Mouse (Mus musculus) midbrain, embryonic 11.5 days (tissue): ENCODE measurements at regions not wholly inside any gene's neighbourhood (a gene's known extent, or its start where the extent isn't known, plus 50 kb on each side); places are given as distances from the start of the nearest gene placed in this dataset.
"Not testable (repeated sequence)": the region's sequence is repeated elsewhere in the genome, so short reads cannot be mapped to it uniquely, and the experiment has no call there.

Experiments used
- ATAC-seq: fragments of 200-750 bp; cut with Nextera tagmentation; 2 replicates; pipeline ENCODE4 v1.8.0; 2017; ENCODE audit warnings: moderate TSS enrichment, moderate library complexity; ENCODE audit not compliant: low FRiP score
- DNase-seq: peaks from one replicate; pipeline ENCODE4 v3.0.0; 2015; ENCODE audit warnings: low spot score; ENCODE audit errors: missing footprints
- H3K27ac ChIP-seq: fragments of 300-500 bp; sonication (generic); 2 replicates; pipeline ENCODE4 v1.5.1; 2014; ENCODE audit warnings: low read depth, low read length
- H3K27me3 ChIP-seq: fragments of 300-500 bp; sonication (generic); 2 replicates; pipeline ENCODE4 v1.6.1; 2014; ENCODE audit warnings: mild to moderate bottlenecking, low read length, moderate library complexity, mixed read lengths; ENCODE audit not compliant: control insufficient read depth, insufficient read depth
- H3K36me3 ChIP-seq: fragments of 300-500 bp; sonication (generic); 2 replicates; pipeline ENCODE4 v1.6.1; 2014; ENCODE audit warnings: mild to moderate bottlenecking, low read length, moderate library complexity, mixed read lengths; ENCODE audit not compliant: control insufficient read depth, insufficient read depth
- H3K4me1 ChIP-seq: fragments of 300-500 bp; sonication (generic); 2 replicates; pipeline ENCODE4 v1.6.1; 2014; ENCODE audit warnings: low read length; ENCODE audit not compliant: control insufficient read depth, insufficient read depth
- H3K4me2 ChIP-seq: fragments of 300-500 bp; sonication (generic); 2 replicates; pipeline ENCODE4 v1.6.1; 2014; ENCODE audit warnings: mild to moderate bottlenecking, moderate library complexity
- H3K4me3 ChIP-seq: fragments of 300-500 bp; sonication (generic); 2 replicates; pipeline ENCODE4 v1.5.1; 2014; ENCODE audit warnings: low read depth, low read length
- H3K9ac ChIP-seq: fragments of 300-500 bp; sonication (generic); 2 replicates; pipeline ENCODE4 v1.6.1; 2014; ENCODE audit warnings: low read length
- H3K9me3 ChIP-seq: fragments of 300-500 bp; sonication (generic); 2 replicates; pipeline ENCODE4 v1.6.1; 2016; ENCODE audit warnings: low read length; ENCODE audit not compliant: control insufficient read depth
- WGBS: fragments of 180-500 bp; shearing (Covaris S2); extraction: QIAGEN DNeasy Blood & Tissue Kit; methylation state at CpG from one replicate; pipeline ENCODE4 v1.1.7; 2014; 5-methylcytosine and 5-hydroxymethylcytosine counted together

DNA sequence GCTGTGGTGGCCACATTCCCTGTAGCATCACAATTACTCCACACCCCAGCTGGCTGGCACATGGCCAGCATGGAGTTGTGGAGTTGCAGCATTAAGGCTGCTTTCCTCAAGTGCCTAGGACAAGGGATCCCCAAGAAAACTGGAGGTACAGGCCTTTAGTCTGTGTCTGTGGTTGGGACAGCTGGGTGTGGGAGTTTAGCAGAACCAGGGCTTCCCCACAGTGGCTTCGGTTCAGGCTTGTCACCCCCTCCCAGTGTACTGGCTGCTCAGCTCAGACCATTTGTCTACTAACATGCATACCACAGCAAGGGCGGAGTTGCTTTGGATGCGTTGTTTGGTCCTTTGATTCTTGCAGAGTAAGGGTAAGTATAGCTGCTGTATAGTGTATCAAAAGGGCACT, 79.1 kb upstream of the Neurl1b start:
- no peaks in the 10 kb centered on the region for H3K36me3 ChIP-seq
- no peak overlapping the region for H3K9ac ChIP-seq
- no peak for ATAC-seq
- no peak overlapping the region for H3K4me3 ChIP-seq
- H3K4me1 ChIP-seq, result no peaks in the 10 kb centered on the region
- H3K27ac ChIP-seq, result no peak overlapping the region
- DNase-seq, result peak; percentile 19
- no peaks in the 10 kb centered on the region for H3K27me3 ChIP-seq
- no peaks in the 10 kb centered on the region for H3K9me3 ChIP-seq
- H3K4me2 ChIP-seq, result no peak overlapping the region
- 81% methylated on average over 3 of the region's 3 CpGs for WGBS

DNA sequence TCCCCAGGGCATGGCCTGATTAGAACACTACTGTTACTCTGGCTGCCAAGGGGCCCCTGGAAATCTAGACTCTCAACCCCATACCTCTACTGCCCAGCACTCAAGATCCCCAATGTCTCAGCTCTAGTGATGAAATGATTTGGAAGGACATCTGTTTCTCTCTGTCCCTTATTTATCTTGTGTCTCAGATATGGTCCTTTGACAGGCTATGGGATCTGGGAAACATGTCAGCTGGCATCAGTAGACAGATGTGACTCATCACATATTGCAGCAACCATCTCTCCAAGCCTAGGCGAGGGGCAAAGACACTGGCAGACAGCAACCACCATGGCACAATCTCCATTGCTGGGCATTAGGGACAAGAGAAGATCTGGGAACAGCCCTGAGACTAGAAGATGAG, 78.6 kb upstream of the Neurl1b start:
- H3K27ac ChIP-seq, result no peak overlapping the region
- WGBS, result 94% methylated on average over 1 of the region's 1 CpGs
- H3K4me1 ChIP-seq, result no peaks in the 10 kb centered on the region

DNA sequence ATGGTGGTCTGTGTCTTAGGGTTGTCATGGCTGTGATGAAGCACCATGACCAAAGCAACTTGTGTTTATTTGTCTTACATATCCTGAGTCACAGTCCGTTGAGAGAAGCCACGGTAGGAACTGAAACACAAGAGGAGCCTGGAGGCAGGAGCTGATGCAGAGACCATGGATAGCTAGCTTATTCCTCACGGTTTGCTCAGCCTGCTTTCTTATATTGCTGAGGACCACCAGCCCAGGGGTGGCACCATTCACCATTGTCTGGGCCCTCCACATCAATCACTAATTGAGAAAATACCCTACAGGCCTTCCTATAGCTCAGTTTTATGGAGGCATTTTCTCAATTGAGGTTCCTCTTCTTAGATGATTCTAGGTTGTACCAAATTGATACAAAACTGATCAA, 77.5 kb upstream of the Neurl1b start:
- Histone ChIP-seq H3K36me3 (no peaks in the 10 kb centered on the region), H3K27ac (no peak overlapping the region), H3K4me1 (no peaks in the 10 kb centered on the region), H3K27me3 (no peaks in the 10 kb centered on the region), H3K9ac (no peak overlapping the region), H3K9me3 (no peaks in the 10 kb centered on the region), H3K4me3 (no peak overlapping the region), H3K4me2 (no peak overlapping the region)
- DNase-seq (no peak), ATAC-seq (no peak)
- 71% methylated on average over 3 of the region's 3 CpGs for WGBS

More for the DNA sequence above, 78.6 kb upstream of the Neurl1b start:
- Histone ChIP-seq H3K4me2 (no peak overlapping the region), H3K36me3 (no peaks in the 10 kb centered on the region), H3K27me3 (no peaks in the 10 kb centered on the region), H3K4me3 (no peak overlapping the region), H3K9ac (no peak overlapping the region), H3K9me3 (no peaks in the 10 kb centered on the region)
- ATAC-seq (no peak), DNase-seq (no peak)

DNA sequence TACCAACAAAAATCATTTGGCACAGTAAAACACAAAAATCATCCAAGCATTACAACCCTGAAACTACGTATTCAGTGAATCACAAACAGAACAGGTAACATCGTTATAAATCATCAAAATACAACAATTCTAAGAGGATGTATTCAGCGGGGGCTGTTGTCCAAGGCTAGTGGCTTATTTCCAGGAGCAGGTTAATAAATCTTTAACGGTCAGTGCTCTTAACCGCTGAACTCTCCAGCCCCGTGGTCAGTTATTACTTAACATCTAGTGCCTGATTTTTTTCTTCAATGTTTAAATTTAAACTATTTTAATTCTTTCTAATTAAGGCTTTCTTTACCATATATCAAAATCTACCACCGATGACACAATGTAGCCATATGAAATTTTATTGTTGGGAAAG, 69.2 kb upstream of the Neurl1b start:
- ATAC-seq, H3K27ac ChIP-seq, H3K9ac ChIP-seq, H3K4me1 ChIP-seq, H3K4me2 ChIP-seq, DNase-seq, H3K27me3 ChIP-seq, H3K4me3 ChIP-seq, H3K9me3 ChIP-seq, H3K36me3 ChIP-seq: not testable (repeated sequence)
- WGBS, result 85% methylated on average over 7 of the region's 7 CpGs

DNA sequence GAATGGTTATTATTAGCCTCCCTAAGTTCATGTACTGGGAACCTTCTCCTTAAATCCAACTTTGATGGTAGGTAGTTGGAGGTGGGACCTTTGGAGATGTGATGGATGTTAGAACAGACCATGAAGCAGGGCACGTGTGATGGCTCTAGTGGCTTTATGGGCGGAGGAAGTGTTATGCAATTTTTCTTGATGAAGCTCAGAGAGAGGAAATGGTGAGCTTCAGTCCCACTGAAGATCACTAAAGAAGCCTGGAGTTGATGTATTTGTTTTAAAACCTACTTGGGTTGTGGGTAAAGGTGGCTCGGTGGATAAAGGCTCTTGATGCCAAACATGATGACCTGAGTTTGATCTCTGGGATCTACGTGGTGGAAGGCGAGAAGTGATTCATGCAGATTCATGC, 66.5 kb upstream of the Neurl1b start:
- DNase-seq (no peak), ATAC-seq (no peak)
- Histone ChIP-seq H3K27me3 (no peaks in the 10 kb centered on the region), H3K4me1 (no peaks in the 10 kb centered on the region), H3K9me3 (no peaks in the 10 kb centered on the region), H3K9ac (no peak overlapping the region), H3K27ac (no peak overlapping the region), H3K36me3 (no peaks in the 10 kb centered on the region), H3K4me3 (no peak overlapping the region), H3K4me2 (no peak overlapping the region)
- WGBS, result 96% methylated on average over 5 of the region's 5 CpGs

DNA sequence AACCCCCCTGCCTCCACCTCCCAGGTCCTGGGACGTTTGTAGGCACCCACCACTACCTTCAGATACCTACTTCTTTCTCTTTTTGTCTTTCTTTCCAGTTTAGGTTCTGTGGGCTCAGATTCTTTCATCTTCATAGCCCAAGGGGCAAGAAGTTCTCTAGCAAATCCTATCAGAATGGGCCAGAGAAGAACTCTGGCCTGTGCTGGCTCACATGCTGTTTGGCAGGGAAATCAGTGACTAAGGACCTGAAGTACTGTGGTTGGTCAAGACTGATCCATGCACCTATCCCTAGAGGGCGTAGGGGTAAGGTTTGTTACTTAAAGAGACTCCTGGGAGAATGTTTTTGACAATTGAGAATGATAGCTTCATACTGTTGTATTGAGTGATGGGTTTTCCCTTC, 64.9 kb upstream of the Neurl1b start:
- Histone ChIP-seq H3K9ac (no peak overlapping the region), H3K9me3 (no peaks in the 10 kb centered on the region), H3K4me2 (no peak overlapping the region), H3K27ac (no peak overlapping the region), H3K4me3 (no peak overlapping the region), H3K4me1 (no peaks in the 10 kb centered on the region), H3K36me3 (no peaks in the 10 kb centered on the region), H3K27me3 (no peaks in the 10 kb centered on the region)
- ATAC-seq (no peak), DNase-seq (no peak)
- 56% methylated on average over 2 of the region's 2 CpGs for WGBS

DNA sequence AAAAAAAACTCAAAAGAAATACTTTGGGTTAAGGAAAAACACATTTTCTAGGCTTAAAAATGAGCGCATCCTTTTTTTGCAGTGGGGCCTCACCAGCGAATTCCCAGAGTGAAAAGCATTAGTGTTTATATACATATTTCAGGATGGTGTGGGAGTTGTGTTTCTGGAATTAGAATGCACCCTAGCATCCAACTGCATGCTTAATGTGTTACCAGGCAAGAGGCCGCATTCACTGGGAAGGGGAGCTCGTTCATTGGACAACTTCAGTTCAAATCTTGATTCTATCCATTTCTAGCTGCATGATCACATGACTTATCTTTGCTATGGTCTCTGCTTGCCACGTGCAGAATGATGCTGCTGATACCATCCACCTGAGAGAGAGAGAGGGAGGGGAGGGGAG, 64.4 kb upstream of the Neurl1b start:
- Histone ChIP-seq H3K4me1 (no peaks in the 10 kb centered on the region), H3K9me3 (no peaks in the 10 kb centered on the region), H3K36me3 (no peaks in the 10 kb centered on the region), H3K9ac (no peak overlapping the region), H3K4me2 (no peak overlapping the region), H3K27ac (no peak overlapping the region), H3K27me3 (no peaks in the 10 kb centered on the region), H3K4me3 (no peak overlapping the region)
- WGBS, result 83% methylated on average over 5 of the region's 5 CpGs
- DNase-seq, result no peak
- ATAC-seq, result no peak

DNA sequence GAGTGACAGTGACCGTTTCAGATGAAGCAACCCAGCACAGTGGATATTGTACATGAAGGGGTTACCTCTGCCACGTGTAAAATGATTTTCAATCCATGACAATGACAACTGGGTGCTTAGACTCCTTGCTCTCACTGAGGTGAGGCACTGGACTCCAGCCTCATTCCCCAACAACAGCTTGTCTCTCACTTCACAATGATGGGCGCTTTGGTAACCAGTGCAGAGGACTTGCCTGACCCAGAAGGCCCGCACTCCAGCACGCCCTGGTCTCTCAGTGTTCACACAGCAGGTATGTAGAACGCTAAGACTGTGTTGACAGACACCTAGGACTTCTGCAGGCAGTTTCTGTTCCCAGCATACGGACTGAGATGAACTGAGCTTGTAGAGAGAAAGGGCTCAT, 62.6 kb upstream of the Neurl1b start:
- ATAC-seq (no peak), DNase-seq (no peak)
- H3K27ac ChIP-seq, result no peak overlapping the region
- H3K36me3 ChIP-seq, result no peaks in the 10 kb centered on the region
- no peaks in the 10 kb centered on the region for H3K4me1 ChIP-seq
- no peak overlapping the region for H3K9ac ChIP-seq
- WGBS, result 79% methylated on average over 7 of the region's 7 CpGs
- no peak overlapping the region for H3K4me3 ChIP-seq
- no peaks in the 10 kb centered on the region for H3K9me3 ChIP-seq
- H3K27me3 ChIP-seq, result no peaks in the 10 kb centered on the region
- H3K4me2 ChIP-seq, result no peak overlapping the region

DNA sequence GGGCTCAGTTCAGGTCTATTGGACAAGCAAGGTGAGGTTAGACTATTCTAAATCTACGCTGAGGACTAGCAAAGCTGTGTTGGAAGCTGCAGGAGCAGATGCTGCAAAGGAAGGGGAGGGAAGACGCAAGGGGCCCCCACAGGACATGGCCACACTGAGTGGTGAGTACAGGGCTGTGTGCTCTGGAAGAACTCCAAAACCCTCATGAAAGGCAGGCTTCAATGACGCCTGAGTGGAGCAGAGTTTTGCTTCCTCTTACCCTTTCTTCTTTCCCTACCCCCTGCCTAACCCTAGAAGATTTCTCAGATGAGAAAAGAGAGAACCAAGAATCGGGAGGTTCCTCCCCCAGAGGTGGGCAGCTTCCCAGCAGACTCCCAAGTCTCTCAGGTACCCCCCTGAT, 61.9 kb upstream of the Neurl1b start:
- Histone ChIP-seq H3K9me3 (no peaks in the 10 kb centered on the region), H3K4me2 (no peak overlapping the region), H3K27me3 (no peaks in the 10 kb centered on the region), H3K4me3 (no peak overlapping the region), H3K9ac (no peak overlapping the region), H3K36me3 (no peaks in the 10 kb centered on the region), H3K27ac (no peak overlapping the region), H3K4me1 (no peaks in the 10 kb centered on the region)
- DNase-seq (no peak), ATAC-seq (no peak)
- WGBS, result 77% methylated on average over 4 of the region's 4 CpGs

DNA sequence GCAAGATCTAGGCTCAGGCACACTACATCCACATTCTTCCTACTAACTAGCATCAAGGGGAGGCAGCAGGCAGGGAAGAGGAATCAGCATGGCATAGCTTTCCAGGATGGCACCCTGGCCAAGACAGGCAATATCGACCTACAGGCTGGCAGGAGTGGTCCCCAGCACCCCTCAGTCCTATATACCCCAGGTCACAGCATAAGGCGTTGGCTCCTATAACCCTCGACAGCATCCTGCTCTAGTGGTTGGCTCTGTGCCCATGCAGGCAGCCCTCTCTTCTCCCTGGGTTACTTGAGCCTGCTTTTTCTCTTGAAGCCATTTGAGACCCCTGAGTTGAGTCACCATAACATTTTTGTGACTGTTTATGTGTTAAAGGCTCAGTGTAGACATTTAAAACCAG, 60.2 kb upstream of the Neurl1b start:
- Histone ChIP-seq H3K4me2 (no peak overlapping the region), H3K27ac (no peak overlapping the region), H3K9me3 (no peaks in the 10 kb centered on the region), H3K36me3 (no peaks in the 10 kb centered on the region), H3K9ac (no peak overlapping the region), H3K4me3 (no peak overlapping the region), H3K27me3 (no peaks in the 10 kb centered on the region), H3K4me1 (no peaks in the 10 kb centered on the region)
- ATAC-seq (no peak), DNase-seq (no peak)
- 83% methylated on average over 3 of the region's 3 CpGs for WGBS
